Mouse (Mus musculus): ENCODE data around the gene Ces4a.

- TF ChIP-seq POLR2A (IDR thresholded peaks at IDR 0.05; ENCODE audit: borderline replicate concordance, extremely low read depth, insufficient read depth, insufficient read length, poor library complexity, severe bottlenecking), result no peak
- no peak for TF ChIP-seq CTCF (IDR thresholded peaks at IDR 0.05; ENCODE audit: borderline replicate concordance, extremely low read depth, insufficient read depth, insufficient read length)
Measured at GRCm38 (mm10) chr8:105172003-105172362, 40.4 kb downstream of the Ces4a start.
